Mouse (Mus musculus) liver, adult 2 months (tissue): ENCODE results near the gene Fam229b. TPM values are rescaled to one million over a fixed set of nuclear protein-coding genes. Genes with fewer than 3 reads are reported as not detected.
A peak's percentile ranks its signal among the peaks of the same experiment; 100 is the strongest.

Source experiments
- DNase-seq: peaks from one replicate; pipeline ENCODE4 v3.0.0-alpha.2; 2011; ENCODE audit warnings: low read depth, low spot score; ENCODE audit errors: extremely low read depth
- H3K27ac ChIP-seq: fragments of 200-500 bp; replicated peaks from 2 replicates; pipeline ENCODE4 v1.5.1; 2012; ENCODE audit warnings: low read depth, mild to moderate bottlenecking, control low read depth, inconsistent platforms, low read length; ENCODE audit not compliant: insufficient read depth
- H3K27me3 ChIP-seq: fragments of 200-500 bp; 2 replicates; pipeline ENCODE4 v1.6.1; 2012; ENCODE audit warnings: mild to moderate bottlenecking, moderate library complexity, low read length, inconsistent platforms; ENCODE audit not compliant: control insufficient read depth, insufficient read depth
- H3K36me3 ChIP-seq: fragments of 200-500 bp; 2 replicates; pipeline ENCODE4 v1.6.1; 2012; ENCODE audit warnings: low read length, inconsistent platforms; ENCODE audit not compliant: control insufficient read depth, insufficient read depth
- H3K4me1 ChIP-seq: fragments of 200-500 bp; 2 replicates; pipeline ENCODE4 v1.6.1; 2011; ENCODE audit warnings: low read length; ENCODE audit not compliant: control insufficient read depth, insufficient read depth
- H3K4me3 ChIP-seq: fragments of 200-500 bp; 2 replicates; pipeline ENCODE4 v1.5.1; 2011; ENCODE audit warnings: low read depth, mild to moderate bottlenecking, control low read depth, low read length, moderate library complexity; ENCODE audit not compliant: insufficient read depth
- H3K79me2 ChIP-seq: fragments of 200-500 bp; 2 replicates; pipeline ENCODE4 v1.6.1; 2012; ENCODE audit warnings: inconsistent platforms, mild to moderate bottlenecking, low read length, moderate library complexity; ENCODE audit not compliant: control insufficient read depth, insufficient read depth
- H3K9ac ChIP-seq: fragments of 200-500 bp; 2 replicates; pipeline ENCODE4 v1.6.1; 2012; ENCODE audit warnings: low read depth, mild to moderate bottlenecking, control low read depth, inconsistent platforms, low read length
- CTCF ChIP-seq: fragments of 200-500 bp; IDR thresholded peaks from 2 replicates; pipeline ENCODE4 v1.5.1; 2011; ENCODE audit warnings: low read depth, low read length, control low read depth
- POLR2A ChIP-seq: fragments of 200-500 bp; IDR thresholded peaks from 2 replicates; pipeline ENCODE4 v1.6.1; 2011; ENCODE audit warnings: low read length, control low read depth; ENCODE audit not compliant: insufficient read depth; ENCODE audit errors: extremely low read depth
- WGBS: fragments of 180-500 bp; shearing (Covaris S2); methylation state at CpG from one replicate; pipeline ENCODE4 v1.1.7; 2018; 5-methylcytosine and 5-hydroxymethylcytosine counted together
- polyA plus RNA-seq: library from polyadenylated mRNA; depleted of rRNA; stranded (reverse); fragments of >200 nt; gene quantifications from 2 replicates; pipeline ENCODE4 v1.2.3, GENCODE M21; 2012; rRNA removed
- total RNA-seq: library from RNA; depleted of rRNA; stranded (reverse); fragments of >200 nt; gene quantifications from 2 replicates; pipeline ENCODE4 v1.2.3, GENCODE M21; 2014; rRNA removed

Fam229b gene
- 0.87 and 1.1 TPM in 2 replicates for total RNA-seq
- polyA plus RNA-seq = 0.35 and 0.41 TPM in 2 replicates

DNA sequence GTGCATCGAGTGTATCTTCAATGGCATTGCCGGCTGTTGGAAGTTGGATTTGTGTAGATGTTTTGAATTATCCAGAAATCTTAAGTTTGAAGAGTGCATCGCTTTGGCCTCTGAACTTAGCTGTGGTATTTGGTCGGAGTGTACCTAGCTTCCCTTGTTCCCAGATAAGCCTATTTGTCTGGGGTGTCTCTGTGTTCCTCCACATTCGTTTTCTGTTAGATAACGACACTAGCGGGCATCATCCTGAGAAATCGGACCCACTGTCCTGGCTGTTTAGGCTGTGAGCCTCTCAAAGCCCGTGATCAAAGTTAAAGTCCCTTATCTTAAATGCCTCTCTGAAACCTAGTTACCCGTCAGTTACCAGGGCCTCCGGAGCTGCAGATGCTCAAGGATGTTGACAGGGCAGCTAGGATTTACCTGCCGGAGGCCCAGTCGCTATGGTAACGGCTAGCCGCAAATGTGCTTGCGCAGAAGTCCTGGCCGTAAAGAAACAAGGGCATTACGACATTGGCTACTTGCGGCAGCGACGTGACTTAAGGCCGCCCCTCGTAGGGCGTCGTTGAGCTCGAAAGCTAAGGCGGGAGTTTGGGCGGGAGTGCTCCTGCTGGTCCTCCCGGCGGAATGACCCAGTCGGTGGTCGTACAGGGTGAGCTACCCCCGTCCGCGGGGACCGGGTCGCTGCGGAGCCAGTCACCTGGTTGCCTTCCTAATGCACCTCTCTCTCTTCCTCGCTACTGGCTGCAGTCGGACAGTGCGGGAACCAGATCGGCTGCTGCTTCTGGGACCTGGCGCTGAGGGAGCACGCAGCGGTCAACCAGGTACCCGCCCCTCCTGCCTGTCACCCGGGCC is at the start of gene Fam229b, which contains the start of gene Tube1:
Gene Fam229b (minus strand): TSS at position 453 of the 849 bp plus-strand sequence.
Gene Tube1 (plus strand): TSS at position 515 of the 849 bp plus-strand sequence.
- 4% methylated on average over 47 of the region's 47 CpGs for WGBS
- Histone ChIP-seq H3K4me1 (no peaks in the 10 kb centered on the region), H3K79me2 (no peaks in the 10 kb centered on the region), H3K4me3 (peak within 1 kb of the TSS; percentile 80), H3K27me3 (no peaks in the 10 kb centered on the region), H3K9ac (peak within 1 kb of the TSS; percentile 62), H3K36me3 (no peaks in the 10 kb centered on the region), H3K27ac (no peak within 1 kb of the TSS)
- DNase-seq = peak; percentile 88
- no peak for TF ChIP-seq CTCF
- no peak for TF ChIP-seq POLR2A

DNA sequence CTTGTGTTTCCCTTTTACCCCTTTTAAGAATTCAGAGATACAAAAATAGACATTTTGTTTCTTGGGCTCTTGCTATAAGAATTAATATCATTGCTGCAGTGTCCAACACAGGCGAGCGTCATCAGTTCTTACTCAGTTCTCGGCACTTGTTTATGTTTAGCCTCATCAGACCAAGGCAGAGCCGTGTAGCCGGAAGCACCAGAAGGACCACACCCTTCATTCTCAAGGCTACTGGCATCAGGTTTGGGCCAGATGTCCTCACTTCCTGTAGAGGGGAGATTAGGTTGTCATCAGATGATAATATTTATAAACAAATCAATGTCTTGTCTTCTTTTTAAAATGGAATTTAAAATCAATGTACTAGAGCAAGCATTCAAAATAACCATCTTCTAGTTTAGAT is 43.3 kb upstream of the Fam229b start:
- WGBS = 77% methylated on average over 5 of the region's 5 CpGs
- no peak overlapping the region for H3K4me3 ChIP-seq
- no peaks in the 10 kb centered on the region for H3K36me3 ChIP-seq

DNA sequence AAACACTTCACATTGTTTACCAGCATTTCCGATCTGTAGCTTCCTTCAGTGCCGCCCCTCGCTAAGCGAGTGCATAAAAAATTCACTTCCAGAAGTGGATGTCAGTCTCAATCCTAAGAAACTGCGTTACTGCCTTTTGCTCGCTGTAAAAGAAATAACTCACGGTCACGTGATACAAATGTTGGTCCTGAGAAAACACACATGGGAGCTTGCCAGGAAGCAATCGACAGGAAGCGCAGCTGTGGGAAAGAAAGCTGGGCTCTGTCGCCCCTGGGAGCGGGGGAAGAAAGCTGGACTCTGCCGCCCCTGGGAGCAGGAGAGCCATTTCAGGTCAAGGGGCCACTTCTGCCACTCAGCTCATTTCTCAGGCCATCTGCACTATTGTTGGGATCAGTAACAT is 39.4 kb upstream of the Fam229b start:
- DNase-seq = peak; percentile 67
- 17% methylated on average over 13 of the region's 13 CpGs for WGBS
- Histone ChIP-seq H3K9ac (peak overlapping the region; percentile 40; the same call in 1 of the 2 replicates), H3K27me3 (no peaks in the 10 kb centered on the region), H3K4me1 (peaks cover 14% of the 10 kb centered on the region), H3K27ac (peak overlapping the region; percentile 85), H3K36me3 (no peaks in the 10 kb centered on the region), H3K4me3 (peak overlapping the region; percentile 34), H3K79me2 (no peaks in the 10 kb centered on the region)
- TF ChIP-seq CTCF (no peak), POLR2A (no peak)

More for the DNA sequence above, 43.3 kb upstream of the Fam229b start:
- Histone ChIP-seq H3K4me1 (peaks cover 14% of the 10 kb centered on the region), H3K27ac (no peak overlapping the region), H3K27me3 (no peaks in the 10 kb centered on the region), H3K9ac (no peak overlapping the region), H3K79me2 (no peaks in the 10 kb centered on the region)
- TF ChIP-seq POLR2A (no peak), CTCF (no peak)
- DNase-seq = no peak

DNA sequence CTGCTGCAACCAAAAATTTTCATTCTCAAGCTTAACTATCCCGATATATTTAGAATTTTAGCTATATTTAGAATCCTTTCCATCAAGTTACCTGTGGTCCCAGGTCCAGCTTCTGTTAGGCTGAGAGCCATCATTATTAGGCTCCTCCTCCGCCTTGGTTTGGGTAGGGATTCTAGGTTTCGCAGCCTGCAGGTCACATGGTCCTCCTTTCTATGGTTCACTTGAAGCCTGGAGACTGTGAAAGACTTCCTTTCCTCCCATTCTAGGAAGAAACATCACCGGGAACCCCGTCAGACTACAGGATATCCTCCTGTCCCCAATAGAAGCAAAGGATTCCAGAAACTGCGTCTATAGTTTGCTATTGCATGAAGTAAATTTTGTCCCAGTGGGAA is 38.8 kb upstream of the Fam229b start:
- TF ChIP-seq CTCF (no peak), POLR2A (no peak)
- no peaks in the 10 kb centered on the region for H3K79me2 ChIP-seq
- no peak overlapping the region; the same call in 1 of the 2 replicates for H3K27ac ChIP-seq
- 74% methylated on average over 6 of the region's 6 CpGs for WGBS
- peaks cover 14% of the 10 kb centered on the region for H3K4me1 ChIP-seq
- no peaks in the 10 kb centered on the region for H3K36me3 ChIP-seq
- H3K27me3 ChIP-seq = no peaks in the 10 kb centered on the region
- no peak overlapping the region for H3K9ac ChIP-seq
- H3K4me3 ChIP-seq = no peak overlapping the region
- DNase-seq = no peak

DNA sequence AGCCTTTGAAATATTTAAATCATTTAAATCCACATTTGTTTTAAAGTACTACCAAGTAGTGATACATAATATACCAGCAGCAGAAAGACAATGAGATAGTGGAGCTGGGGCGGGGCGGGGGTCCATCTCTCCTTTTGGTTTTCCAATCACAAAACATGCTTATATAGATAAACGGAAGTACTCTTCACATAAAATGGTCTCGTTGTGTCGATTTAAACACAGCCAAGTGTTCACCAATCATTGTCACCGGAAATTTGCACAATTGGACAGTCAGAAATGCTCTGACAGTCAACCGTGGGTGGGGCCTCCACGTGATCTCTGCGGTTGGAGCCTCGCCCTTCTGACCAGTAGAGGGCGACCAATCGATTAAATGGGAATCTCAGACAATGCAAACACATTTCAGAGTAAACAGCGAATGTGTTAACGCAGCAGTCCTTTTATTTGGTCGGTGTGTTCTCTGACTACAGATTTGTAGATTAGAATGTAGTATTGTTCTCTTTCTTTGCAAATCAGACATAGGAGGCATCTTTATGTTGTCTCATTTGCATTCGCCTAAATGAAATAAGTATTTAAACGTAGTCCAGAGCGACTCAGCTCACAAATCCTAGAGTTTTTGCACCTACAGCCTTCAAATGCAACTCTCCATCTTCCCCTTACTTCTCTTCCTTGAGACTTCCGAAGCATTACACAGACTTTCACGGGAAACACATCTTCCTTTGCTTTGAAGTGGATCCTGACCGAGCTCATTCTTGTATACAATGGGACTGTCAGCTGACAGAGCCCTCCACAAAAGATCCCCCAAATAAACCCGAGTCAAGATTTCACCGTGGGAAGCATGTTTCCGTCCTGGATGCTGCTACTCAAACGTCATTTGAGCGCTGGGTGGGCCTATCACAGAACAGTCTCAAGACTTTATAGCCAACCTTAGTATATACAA is 38.2 kb upstream of the Fam229b start:
- peaks cover 15% of the 10 kb centered on the region for H3K4me1 ChIP-seq
- TF ChIP-seq CTCF (peak; percentile 74), POLR2A (no peak)
- H3K4me3 ChIP-seq = peak overlapping the region; percentile 66; the same call in 1 of the 2 replicates
- no peak overlapping the region for H3K9ac ChIP-seq
- 20% methylated on average over 26 of the region's 26 CpGs for WGBS
- no peaks in the 10 kb centered on the region for H3K79me2 ChIP-seq
- peak overlapping the region; percentile 38 for H3K27ac ChIP-seq
- no peaks in the 10 kb centered on the region for H3K27me3 ChIP-seq
- no peaks in the 10 kb centered on the region for H3K36me3 ChIP-seq
- DNase-seq = peak; percentile 91
